Mouse (Mus musculus) right cerebral cortex, postnatal 25 days (tissue): ENCODE measurements around the gene Snx22.

Experiments
- DNase-seq: peaks from one replicate; pipeline ENCODE4 v3.0.0; 2022

The Snx22 gene

GRCm38 (mm10) chr9:66068056-66068455, 1.5 kb downstream of the Snx22 start:
- no peak for DNase-seq

DNA sequence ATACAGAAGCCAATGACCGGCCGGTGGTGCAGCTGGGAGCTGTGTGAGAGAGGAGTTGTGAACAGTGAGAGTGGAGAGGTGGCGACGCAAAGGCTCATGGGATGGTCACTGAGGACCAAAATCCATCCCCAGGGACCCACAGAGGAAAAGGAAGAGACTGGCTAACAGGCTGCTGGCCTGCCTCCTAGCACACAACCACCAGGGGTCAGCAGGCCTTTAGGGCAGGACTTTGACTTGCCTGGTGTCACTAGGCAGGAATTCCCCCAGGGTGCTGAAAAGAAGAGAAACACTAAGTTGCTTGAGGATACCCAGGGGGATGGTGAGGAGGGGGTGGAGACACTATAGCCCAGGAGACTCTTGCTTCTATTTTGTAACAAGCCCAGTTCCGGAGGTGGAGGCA, 2.0 kb downstream of the Snx22 start:
- DNase-seq, result no peak

- DNase-seq, result no peak
These were observed 2.7 kb downstream of the Snx22 start for GRCm38 (mm10) chr9:66066791-66067190.

DNA sequence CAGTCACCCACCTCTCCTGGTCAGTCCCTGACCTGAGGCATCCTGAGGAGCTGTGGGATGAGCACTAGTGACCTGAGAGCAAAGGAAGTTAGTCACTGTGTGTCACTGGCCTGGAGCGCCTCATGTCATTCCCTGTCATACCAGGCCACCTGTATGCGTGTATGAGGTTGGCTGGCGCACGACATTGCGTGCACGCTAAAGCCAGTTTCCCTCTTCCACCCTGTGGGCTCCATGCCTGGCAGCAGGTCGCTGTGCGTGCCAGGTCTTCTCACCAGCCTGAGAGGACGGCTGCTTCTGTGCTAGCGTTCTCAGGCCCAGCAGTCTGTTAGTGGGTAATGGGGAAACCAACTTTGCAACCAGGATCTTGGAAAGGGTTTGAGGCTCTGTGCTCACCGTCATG, 5.2 kb downstream of the Snx22 start:
- no peak for DNase-seq

GRCm38 (mm10) chr9:66063446-66063845, 6.1 kb downstream of the Snx22 start:
- no peak for DNase-seq

- DNase-seq, result no peak
These were observed 7.9 kb downstream of the Snx22 start for GRCm38 (mm10) chr9:66061656-66062055.

- no peak for DNase-seq
These were observed 8.5 kb downstream of the Snx22 start for GRCm38 (mm10) chr9:66060986-66061385.

GRCm38 (mm10) chr9:66060308-66060647, 9.2 kb downstream of the Snx22 start:
- DNase-seq, result no peak

DNA sequence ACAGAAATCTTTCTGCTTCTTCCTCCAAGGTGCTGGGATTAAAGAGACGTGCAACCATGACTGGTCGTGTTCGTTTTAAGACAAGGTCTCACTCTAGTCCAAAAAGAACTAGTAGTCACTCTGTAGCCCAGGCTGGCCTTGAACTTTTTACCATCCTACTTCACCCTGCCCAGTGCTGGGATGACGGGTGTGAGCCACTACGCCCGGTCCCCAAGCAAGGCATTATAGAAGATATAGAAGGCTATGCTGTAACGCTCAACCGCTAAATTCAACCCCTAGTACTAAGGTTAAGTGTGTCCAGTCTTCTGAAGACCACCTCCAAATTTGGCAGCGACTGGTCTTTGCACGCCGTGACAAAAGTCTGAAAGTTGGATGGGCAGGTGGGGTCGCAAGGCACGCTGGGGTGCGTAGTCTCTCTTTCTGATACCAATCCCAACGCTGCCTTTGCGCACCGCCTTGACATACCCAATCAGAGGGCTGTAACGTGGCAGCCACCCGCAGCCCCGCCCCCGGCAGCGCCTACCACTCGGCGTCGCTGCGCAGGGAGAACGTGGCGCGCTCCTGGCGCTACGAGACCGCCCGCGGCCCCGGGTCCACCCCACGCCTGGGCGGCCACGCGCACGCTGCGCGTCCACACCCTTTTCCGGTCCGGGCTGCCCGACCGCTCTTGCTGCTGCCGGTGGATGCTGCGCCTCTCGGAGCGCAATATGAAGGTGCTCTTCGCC, 9.8 kb downstream of the Snx22 start, which contains the start of gene Ppib:
Gene Ppib (plus strand): TSS at position 640 of the 725 bp plus-strand sequence.
- DNase-seq, result peak; percentile 99

GRCm38 (mm10) chr9:66053620-66054019, 15.9 kb downstream of the Snx22 start:
- no peak for DNase-seq

- no peak for DNase-seq
These were observed 16.8 kb downstream of the Snx22 start for GRCm38 (mm10) chr9:66052731-66053130.

DNA sequence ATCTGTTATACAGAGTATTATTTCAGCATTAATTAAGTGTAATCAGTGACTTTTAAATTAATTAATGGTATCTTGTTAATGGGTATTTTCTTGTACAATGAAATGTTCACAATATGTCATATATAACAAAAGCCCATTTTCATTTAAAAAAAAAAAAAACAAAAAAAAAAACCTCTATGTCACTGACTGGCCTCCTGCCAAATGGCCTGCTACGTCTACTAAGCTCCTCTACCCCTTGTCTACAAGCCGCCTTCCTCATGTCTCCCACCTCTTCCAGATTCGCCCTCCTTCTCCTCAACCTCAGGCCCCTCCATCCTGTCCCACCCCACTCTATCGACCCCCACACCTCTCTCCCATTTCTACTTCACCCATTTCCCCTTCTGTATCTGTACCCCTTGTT, 18.0 kb downstream of the Snx22 start:
- DNase-seq, result no peak

DNA sequence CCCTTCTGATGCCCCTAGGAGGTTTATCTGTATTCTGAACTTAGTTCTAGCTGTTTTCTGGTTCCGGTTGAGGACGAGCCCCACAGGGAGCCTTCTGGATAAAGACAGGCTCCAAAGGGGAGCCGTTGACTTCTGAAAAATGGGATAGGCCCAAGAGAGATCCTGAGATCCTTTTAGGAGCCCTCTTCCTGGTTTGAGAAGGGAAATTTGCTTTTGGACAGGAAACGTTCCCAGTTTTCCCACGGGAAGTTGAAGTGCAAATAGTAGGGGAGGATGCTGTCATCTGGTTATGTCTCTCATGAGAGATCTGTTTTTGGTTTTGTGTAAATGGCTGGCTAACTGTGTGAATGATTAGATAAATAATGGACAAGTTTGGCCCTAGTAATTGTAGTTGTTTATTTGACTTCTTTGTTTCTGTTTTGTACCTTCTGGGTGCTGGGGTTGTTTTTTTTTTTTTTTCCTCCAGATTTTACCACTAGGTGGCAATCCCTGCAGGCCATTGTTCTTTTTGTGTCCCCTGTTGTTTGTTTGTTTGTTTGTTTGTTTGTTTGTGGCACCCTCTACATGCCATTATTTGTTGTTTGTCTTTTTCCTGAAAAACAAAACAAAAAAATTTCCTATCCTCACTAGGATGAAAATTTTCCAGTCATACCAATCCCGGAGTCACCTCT, 19.5 kb downstream of the Snx22 start:
- no peak for DNase-seq

GRCm38 (mm10) chr9:66043241-66043640, 26.3 kb downstream of the Snx22 start:
- no peak for DNase-seq

DNA sequence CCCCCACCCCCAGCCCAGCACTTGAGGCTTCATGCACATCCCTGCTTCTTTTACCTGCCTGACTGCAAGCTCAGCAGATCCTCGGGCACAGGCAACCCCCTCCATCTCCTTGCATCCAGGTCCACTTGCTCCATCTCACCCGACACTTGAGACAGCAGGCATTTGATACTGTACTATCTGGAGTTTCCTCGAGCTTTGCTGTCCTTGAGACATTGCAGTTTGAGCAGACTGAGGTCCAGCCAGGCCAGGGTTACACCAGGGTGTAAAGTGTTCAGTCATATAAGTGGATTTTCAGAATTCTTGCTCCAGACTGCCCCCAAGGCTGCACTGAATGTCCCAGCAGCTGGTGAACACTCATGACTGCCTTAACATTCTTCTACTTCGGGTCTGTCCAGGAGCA, 27.2 kb downstream of the Snx22 start:
- no peak for DNase-seq

- DNase-seq, result peak; percentile 34
These were observed 28.7 kb downstream of the Snx22 start for GRCm38 (mm10) chr9:66040801-66041200.

GRCm38 (mm10) chr9:66039290-66039689, 30.2 kb downstream of the Snx22 start:
- peak; percentile 26 for DNase-seq

DNA sequence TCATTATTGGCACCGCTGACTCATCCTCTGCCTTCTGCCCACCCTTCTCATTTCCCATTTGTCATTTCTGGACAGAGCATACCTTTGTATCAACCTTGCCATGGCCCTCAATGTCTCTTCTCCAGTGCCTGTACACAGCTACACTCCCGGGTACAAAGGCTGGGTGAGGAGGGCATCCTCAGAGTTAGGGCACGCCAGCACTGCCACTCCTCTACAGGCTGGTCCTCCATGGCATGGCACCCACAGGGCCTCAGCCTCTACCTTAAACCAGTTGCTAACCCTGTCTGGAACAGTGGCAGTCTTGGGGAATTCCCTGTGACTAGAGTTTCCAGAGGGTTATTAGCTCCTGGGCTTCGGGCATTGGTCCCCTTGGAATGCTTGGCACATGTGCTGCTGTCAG, 30.9 kb downstream of the Snx22 start:
- DNase-seq, result no peak

GRCm38 (mm10) chr9:66038082-66038481, 31.4 kb downstream of the Snx22 start:
- DNase-seq, result peak; percentile 35

GRCm38 (mm10) chr9:66020601-66021000, 48.9 kb downstream of the Snx22 start:
- DNase-seq, result no peak
